Mouse (Mus musculus): Measurements from ENCODE around the gene Pcsk6. TPM values are rescaled to one million over a fixed set of nuclear protein-coding genes. Genes with fewer than 3 reads are reported as not detected.

Gene Pcsk6
- total RNA-seq, 2 experiments from 2014 or later: 0.26 to 0.38 TPM

GRCm38 (mm10) chr7:65980000-65980399, 118.5 kb downstream of the Pcsk6 start:
- no peak for ATAC-seq (replicated peaks; ENCODE audit: low FRiP score, low TSS enrichment, poor library complexity, severe bottlenecking)

DNA sequence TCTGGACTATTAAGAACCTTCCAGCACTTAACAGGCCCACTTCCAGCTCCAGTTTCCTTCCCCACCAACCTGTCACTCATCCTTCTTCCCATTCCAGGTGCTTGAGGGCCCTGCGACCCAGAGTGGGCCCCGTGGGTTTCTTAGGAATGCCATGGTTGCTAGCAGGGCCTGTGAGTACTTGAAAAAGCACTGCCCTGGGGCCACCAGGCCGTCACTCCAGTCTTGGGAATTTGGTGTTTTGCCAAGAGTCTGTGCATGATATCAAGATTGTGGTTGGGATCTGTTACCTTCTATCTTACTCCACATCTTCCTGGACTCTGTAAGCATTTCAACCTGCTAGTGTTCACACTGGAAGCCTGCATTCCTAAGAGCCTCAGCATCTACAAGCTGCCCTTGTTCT, 120.5 kb downstream of the Pcsk6 start:
- no peak for ATAC-seq (replicated peaks; ENCODE audit: low FRiP score, low TSS enrichment, poor library complexity, severe bottlenecking)

- ATAC-seq (replicated peaks; ENCODE audit: low FRiP score, low TSS enrichment, poor library complexity, severe bottlenecking): no peak
Measured at GRCm38 (mm10) chr7:65988249-65988648, 126.7 kb downstream of the Pcsk6 start.

DNA sequence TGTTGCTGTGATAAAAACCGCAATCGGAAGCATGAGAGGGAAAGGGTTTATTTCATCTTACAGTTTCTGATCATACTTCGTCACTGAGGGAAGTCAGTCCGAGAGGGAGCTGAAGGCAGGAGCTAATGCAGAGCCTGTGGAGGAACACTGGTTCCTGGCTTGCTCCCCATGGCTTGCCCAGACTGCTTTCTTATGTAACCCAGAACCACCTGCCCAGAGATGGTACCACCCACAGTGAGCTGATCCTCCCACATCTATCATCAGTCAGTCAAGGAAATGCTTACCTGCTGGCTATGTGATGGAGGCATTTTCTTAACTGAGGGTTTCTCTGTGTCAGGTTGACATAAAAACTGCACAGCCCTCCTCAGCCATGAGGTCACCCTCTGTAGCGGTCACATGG, 127.2 kb downstream of the Pcsk6 start:
- ATAC-seq (replicated peaks; ENCODE audit: low FRiP score, low TSS enrichment, poor library complexity, severe bottlenecking): no peak

DNA sequence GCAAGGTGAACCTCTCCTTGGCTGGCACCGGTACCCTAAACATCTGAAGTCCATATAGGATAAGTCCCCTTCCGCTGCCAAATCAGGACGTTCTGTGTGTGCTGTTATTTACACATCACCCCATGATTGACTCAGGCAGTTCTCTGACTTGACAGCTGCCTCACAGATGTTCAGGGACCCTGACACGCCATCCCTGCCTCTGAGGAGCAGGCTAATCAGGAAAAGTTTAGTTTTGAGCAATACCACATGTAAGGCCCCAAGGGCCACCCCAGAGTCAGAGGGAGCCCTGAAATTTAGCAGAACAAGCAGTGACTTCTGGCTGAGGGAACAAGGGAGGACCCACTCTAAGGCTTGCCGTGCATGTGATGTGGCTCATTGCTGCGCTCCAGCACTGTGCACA, 130.8 kb downstream of the Pcsk6 start:
- ATAC-seq (replicated peaks; ENCODE audit: low FRiP score, low TSS enrichment, poor library complexity, severe bottlenecking): no peak

GRCm38 (mm10) chr7:65993410-65993809, 131.9 kb downstream of the Pcsk6 start:
- no peak for ATAC-seq (replicated peaks; ENCODE audit: low FRiP score, low TSS enrichment, poor library complexity, severe bottlenecking)

- no peak for ATAC-seq (replicated peaks; ENCODE audit: low FRiP score, low TSS enrichment, poor library complexity, severe bottlenecking)
Measured at GRCm38 (mm10) chr7:66001035-66001754, 139.7 kb downstream of the Pcsk6 start.

DNA sequence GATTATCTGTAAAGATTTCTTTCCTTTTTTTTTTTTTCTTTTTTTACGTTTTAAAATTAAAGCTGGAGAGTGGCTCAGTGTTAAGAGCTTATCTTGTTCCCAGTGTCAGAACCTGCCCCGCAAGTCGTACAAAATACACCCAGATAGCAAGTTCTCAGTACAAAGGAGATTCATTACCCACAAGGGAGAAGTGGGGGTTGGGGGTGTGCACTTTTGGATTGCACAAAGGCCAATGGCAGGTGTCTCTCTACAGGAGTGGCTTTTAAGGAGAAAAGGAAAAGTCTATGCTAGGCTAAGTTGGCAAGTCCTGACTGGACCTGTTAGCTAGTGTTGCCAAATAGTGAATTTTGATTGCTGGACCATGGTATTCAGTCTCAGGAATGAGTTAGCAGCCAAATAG, 140.3 kb downstream of the Pcsk6 start:
- ATAC-seq (replicated peaks; ENCODE audit: low FRiP score, low TSS enrichment, poor library complexity, severe bottlenecking): no peak

DNA sequence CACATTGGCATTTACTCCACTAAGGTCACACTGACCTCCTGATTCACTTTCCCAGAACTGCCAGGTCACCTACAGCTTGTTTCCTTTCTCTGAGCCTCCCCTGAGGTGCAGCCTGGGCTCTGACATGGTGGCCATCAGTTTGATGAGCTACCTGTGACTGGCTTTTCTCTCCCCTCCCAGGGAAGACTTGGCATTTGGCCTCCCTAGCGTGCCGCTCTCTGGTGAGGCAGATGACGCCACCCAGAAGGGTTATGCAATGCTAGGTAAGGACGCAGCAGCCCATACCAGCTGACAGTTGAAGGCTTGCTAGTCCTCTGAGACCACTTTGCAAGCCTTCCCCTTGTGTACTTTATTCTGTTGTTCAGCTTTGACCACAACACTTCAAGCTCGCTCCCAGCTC, 141.9 kb downstream of the Pcsk6 start:
- no peak for ATAC-seq (replicated peaks; ENCODE audit: low FRiP score, low TSS enrichment, poor library complexity, severe bottlenecking)

- ATAC-seq (replicated peaks; ENCODE audit: low FRiP score, low TSS enrichment, poor library complexity, severe bottlenecking): no peak
Measured at GRCm38 (mm10) chr7:66003865-66004638, 142.5 kb downstream of the Pcsk6 start.

GRCm38 (mm10) chr7:66005066-66005465, 143.5 kb downstream of the Pcsk6 start:
- ATAC-seq (replicated peaks; ENCODE audit: low FRiP score, low TSS enrichment, poor library complexity, severe bottlenecking): no peak

- ATAC-seq (replicated peaks; ENCODE audit: low FRiP score, low TSS enrichment, poor library complexity, severe bottlenecking): no peak
Measured at GRCm38 (mm10) chr7:66008161-66008891, 146.8 kb downstream of the Pcsk6 start.

DNA sequence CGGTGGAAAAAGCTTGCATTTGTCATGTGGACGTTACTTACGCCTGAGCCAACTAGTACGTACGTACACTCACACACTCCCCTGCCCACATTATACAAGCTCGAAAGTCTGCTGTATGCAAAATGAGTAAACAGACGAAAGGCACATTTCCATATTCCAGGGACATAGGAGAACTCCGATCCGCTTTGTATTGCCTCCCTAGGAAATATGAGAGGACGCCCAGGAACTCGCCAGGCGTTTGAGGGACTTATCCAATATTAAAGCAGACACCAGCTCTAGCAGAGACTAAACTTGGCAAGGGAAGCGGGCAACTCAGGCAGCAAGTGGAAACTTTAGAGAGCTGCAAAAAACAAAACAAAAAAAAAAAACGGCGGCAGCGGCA, 147.3 kb downstream of the Pcsk6 start:
- ATAC-seq (replicated peaks; ENCODE audit: low FRiP score, low TSS enrichment, poor library complexity, severe bottlenecking): no peak

DNA sequence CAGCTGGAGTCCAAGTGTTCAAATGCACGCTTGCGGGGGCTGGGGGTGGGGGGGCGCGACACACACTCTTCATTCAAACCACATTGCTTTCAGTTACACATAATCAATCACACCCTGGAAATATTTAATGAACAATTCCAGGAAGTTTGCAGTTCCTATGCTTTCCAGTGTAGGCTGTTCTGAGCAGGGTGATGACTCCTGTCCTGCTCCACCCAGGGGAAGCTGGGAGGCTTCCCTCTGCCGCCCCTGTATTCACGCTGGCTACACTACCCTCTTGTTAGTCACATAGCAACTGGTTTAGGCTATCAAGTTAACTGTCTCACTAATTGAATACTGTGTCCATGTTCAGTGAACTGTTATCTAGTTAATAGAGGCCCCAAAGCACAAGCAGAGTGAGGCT, 149.0 kb downstream of the Pcsk6 start:
- no peak for ATAC-seq (replicated peaks; ENCODE audit: low FRiP score, low TSS enrichment, poor library complexity, severe bottlenecking)

- no peak for ATAC-seq (replicated peaks; ENCODE audit: low FRiP score, low TSS enrichment, poor library complexity, severe bottlenecking)
Measured at GRCm38 (mm10) chr7:66027747-66028146, 166.2 kb downstream of the Pcsk6 start.

GRCm38 (mm10) chr7:66028766-66029512, 167.4 kb downstream of the Pcsk6 start:
- ATAC-seq (replicated peaks; ENCODE audit: low FRiP score, low TSS enrichment, poor library complexity, severe bottlenecking): no peak

DNA sequence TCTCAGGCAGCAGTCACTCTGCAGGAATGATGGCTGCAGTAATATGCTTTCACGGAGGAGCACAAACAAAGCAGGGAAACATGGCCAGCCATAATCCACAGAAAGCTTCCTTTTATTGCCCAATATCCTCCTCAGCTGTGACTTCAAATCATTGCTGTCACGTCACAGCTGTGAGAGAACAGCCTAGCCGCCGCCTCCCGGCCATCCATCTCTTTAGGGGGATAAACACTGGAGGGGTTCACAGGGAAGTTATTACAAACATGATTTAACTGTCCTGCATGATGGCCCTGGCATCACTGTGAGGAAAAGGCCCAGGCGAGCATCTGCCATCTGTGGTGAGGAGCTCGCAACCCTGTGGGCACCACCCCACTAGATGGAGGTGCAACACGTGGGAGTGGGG, 175.3 kb downstream of the Pcsk6 start:
- no peak for ATAC-seq (replicated peaks; ENCODE audit: low FRiP score, low TSS enrichment, poor library complexity, severe bottlenecking)

GRCm38 (mm10) chr7:66038261-66038660, 176.7 kb downstream of the Pcsk6 start:
- ATAC-seq (replicated peaks; ENCODE audit: low FRiP score, low TSS enrichment, poor library complexity, severe bottlenecking): no peak

DNA sequence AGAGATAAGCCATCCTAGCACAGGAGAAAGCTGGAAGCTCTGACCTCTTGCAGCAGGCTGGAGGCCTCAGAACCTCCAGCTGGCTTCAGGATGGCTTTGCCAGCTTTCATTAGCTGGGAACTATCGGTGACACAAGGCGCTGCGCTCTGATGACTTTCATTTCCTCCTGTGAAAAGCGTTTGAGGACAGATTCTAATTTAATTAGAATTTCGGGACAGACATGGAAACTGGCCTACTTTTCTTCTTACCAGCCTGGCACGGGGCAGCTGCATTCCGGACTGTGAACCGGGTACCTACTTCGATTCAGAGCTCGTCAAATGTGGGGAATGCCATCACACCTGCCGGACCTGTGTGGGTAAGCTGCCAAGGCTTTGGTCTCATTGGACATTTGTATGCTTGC, 177.2 kb downstream of the Pcsk6 start:
- no peak for ATAC-seq (replicated peaks; ENCODE audit: low FRiP score, low TSS enrichment, poor library complexity, severe bottlenecking)
